In genomic region chr19:25366620-25367019, GRCm38 (mm10) we compare ENCODE assay signal across 25 mouse cellular contexts.
DNase-seq lines count a peak whose midpoint lies in the region; ATAC-seq and TF ChIP-seq lines count a peak whose summit lies in the region.
"Had no signal": no experiment of that assay in that cellular context is flagged by ENCODE, and none has a peak within 500 bp of the region (broad histone marks: within the 10 kb centered on the region; RNA-seq: fewer than 3 reads in every experiment).

No protein-coding gene starts in this region.

- H3K4me2 ChIP-seq in kidney, embryonic 15.5 days = no peak overlapping the region
- H3K4me2 ChIP-seq: forebrain, embryonic 15.5 days; heart, embryonic 11.5 days; heart, embryonic 15.5 days; hindbrain, embryonic 15.5 days had no signal

- TF ChIP-seq CTCF in heart, adult 2 months (IDR thresholded peaks at IDR 0.05) = no peak
- no peak for TF ChIP-seq CTCF in kidney, adult 2 months (conservative IDR thresholded peaks at IDR 0.05; ENCODE audit: insufficient read depth, insufficient read length, low read depth, low read length)

- intact Hi-C loops in heart, adult 2 months (cut with DNase I) = no loop called here

- no peak for TF ChIP-seq EP300 in heart, adult 2 months (IDR thresholded peaks at IDR 0.05; ENCODE audit: insufficient read depth, low read depth, low read length)

- DNase-seq in heart, adult 11 months = peak; percentile 84
- DNase-seq in heart, adult 2 months = no peak
- DNase-seq in kidney, adult 2 months = no peak
- DNase-seq in retina, embryonic 14.5 days (ENCODE audit: low spot score) = peak; percentile 44
- DNase-seq in frontal cortex, postnatal 10 days (ENCODE audit: low spot score in 2 of 2) = no peak
- DNase-seq in spleen, adult 12 weeks (ENCODE audit: low spot score) = no peak
- DNase-seq: adrenal gland, adult 8-10 months; adrenal gland, postnatal 25 days; B cell, adult 2 months; cerebellum, adult 18-20 months; cerebellum, adult 9-10 months; cerebellum, postnatal 14 days; gastrocnemius, postnatal 10 days; gastrocnemius, postnatal 36 days; heart, postnatal 10 days; heart, postnatal 36 days had no signal

- H3K4me1 ChIP-seq in heart, adult 2 months (ENCODE audit: control insufficient read depth, insufficient read depth, low read length) = peaks cover 4% of the 10 kb centered on the region; the same call in 1 of the 2 replicates
- H3K4me1 ChIP-seq in kidney, embryonic 15.5 days = peaks cover 5% of the 10 kb centered on the region
- H3K4me1 ChIP-seq in kidney, adult 2 months (ENCODE audit: control insufficient read depth, insufficient read depth, low read length) = no peaks in the 10 kb centered on the region

- no peaks in the 10 kb centered on the region for H3K27me3 ChIP-seq in heart, adult 2 months (ENCODE audit: control insufficient read depth, insufficient read depth, low read length)
- no peaks in the 10 kb centered on the region for H3K27me3 ChIP-seq in kidney, embryonic 15.5 days
- H3K27me3 ChIP-seq in kidney, adult 2 months (replicated peaks; ENCODE audit: control insufficient read depth, insufficient read depth, low read length) = no peaks in the 10 kb centered on the region
- H3K27me3 ChIP-seq: CH12.LX; forebrain, embryonic 15.5 days; heart, embryonic 15.5 days; hindbrain, embryonic 15.5 days had no signal

- no peak for TF ChIP-seq POLR2A in heart, adult 2 months (IDR thresholded peaks at IDR 0.05; ENCODE audit: insufficient read depth, low read depth, low read length)
- no peak for TF ChIP-seq POLR2A in kidney, adult 2 months (IDR thresholded peaks at IDR 0.05; ENCODE audit: low read depth, low read length)

- H3K9me3 ChIP-seq in kidney, embryonic 15.5 days (replicated peaks) = no peaks in the 10 kb centered on the region
- H3K9me3 ChIP-seq: forebrain, embryonic 15.5 days; heart, embryonic 15.5 days; hindbrain, embryonic 15.5 days had no signal

- 0 out of 2 replicates have a peak, but pooled peaks have one; percentile 29 for ATAC-seq in kidney, embryonic 15.5 days (replicated peaks; ENCODE audit: low FRiP score)
- ATAC-seq: activated CD4-positive, CD25-positive, alpha-beta regulatory T cell, adult 4 months; forebrain, embryonic 15.5 days; intestine, postnatal 0 days had no signal

- 47% methylated on average over 12 of the region's 12 CpGs for WGBS in heart, adult 2 months
- 58% methylated on average over 12 of the region's 12 CpGs for WGBS in kidney, embryonic 15.5 days
- 38% methylated on average over 12 of the region's 12 CpGs for WGBS in kidney, adult 2 months

- no peak overlapping the region for H3K27ac ChIP-seq in heart, adult 2 months
- no peak overlapping the region for H3K27ac ChIP-seq in kidney, embryonic 15.5 days
- H3K27ac ChIP-seq in kidney, adult 2 months (ENCODE audit: insufficient read depth, low read depth, low read length) = no peak overlapping the region
- H3K27ac ChIP-seq: forebrain, embryonic 15.5 days; heart, embryonic 15.5 days; hindbrain, embryonic 15.5 days had no signal

- H3K9ac ChIP-seq in heart, adult 2 months (ENCODE audit: low read depth, low read length) = no peak overlapping the region
- H3K9ac ChIP-seq in kidney, embryonic 15.5 days = no peak overlapping the region
- H3K9ac ChIP-seq: forebrain, embryonic 15.5 days; heart, embryonic 15.5 days; hindbrain, embryonic 15.5 days had no signal

- H3K79me2 ChIP-seq in heart, adult 2 months (replicated peaks; ENCODE audit: control insufficient read depth, insufficient read depth, low read length) = no peaks in the 10 kb centered on the region

- no peak overlapping the region for H3K4me3 ChIP-seq in heart, adult 2 months
- no peak overlapping the region for H3K4me3 ChIP-seq in kidney, embryonic 15.5 days (replicated peaks)
- no peak overlapping the region for H3K4me3 ChIP-seq in kidney, adult 2 months (ENCODE audit: insufficient read depth, low read depth, low read length)
- H3K4me3 ChIP-seq: forebrain, embryonic 15.5 days; heart, embryonic 15.5 days; hindbrain, embryonic 15.5 days had no signal

- no peaks in the 10 kb centered on the region for H3K36me3 ChIP-seq in heart, adult 2 months (ENCODE audit: control insufficient read depth, insufficient read depth, low read length)
- H3K36me3 ChIP-seq in kidney, embryonic 15.5 days = no peaks in the 10 kb centered on the region
- no peaks in the 10 kb centered on the region for H3K36me3 ChIP-seq in kidney, adult 2 months (ENCODE audit: control insufficient read depth, insufficient read depth, low read length)
- H3K36me3 ChIP-seq: forebrain, embryonic 15.5 days; G1E; heart, embryonic 15.5 days; hindbrain, embryonic 15.5 days had no signal

Comparison
In these comparisons a context has a peak if more than half of its experiments do, and no peak if none do; other contexts are left out.
1. DNase-seq: peak in heart, adult 11 months (single experiment) and retina, embryonic 14.5 days (single experiment); none in heart, adult 2 months (0 of 2), kidney, adult 2 months (single experiment), frontal cortex, postnatal 10 days (0 of 2) and spleen, adult 12 weeks (single experiment).